Comparison of ENCODE assay signal across 20 mouse cellular contexts in the genomic region with DNA sequence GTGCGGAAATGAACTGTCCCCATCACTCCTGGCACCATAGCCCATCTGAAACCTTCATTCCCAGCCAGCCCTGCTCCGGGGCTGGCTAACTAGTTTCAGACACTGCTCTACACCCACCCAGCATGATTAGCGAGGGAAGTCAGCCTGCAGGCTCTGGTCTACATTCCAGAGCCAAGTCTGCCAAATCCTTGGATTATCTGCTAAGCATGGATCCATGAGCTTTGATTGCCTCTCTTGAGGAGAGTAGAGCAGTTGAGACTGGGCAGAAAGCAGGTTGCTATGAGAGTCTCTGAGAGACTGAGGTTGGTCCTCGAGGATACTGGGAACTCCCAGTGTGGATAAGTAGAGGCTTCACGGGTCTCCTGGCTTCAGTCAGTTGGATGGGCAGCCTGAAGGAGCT. TPM values are rescaled to one million over a fixed set of nuclear protein-coding genes. Genes with fewer than 3 reads are reported as not detected.
"Had no signal": no experiment of that assay in that cellular context is flagged by ENCODE, and none has a peak within 500 bp of the region (broad histone marks: within the 10 kb centered on the region; RNA-seq: fewer than 3 reads in every experiment).

No protein-coding gene starts in this region.

- H3K4me1 ChIP-seq: liver, embryonic 13.5 days; midbrain, embryonic 13.5 days; stomach, embryonic 15.5 days had no signal

- ATAC-seq: midbrain, embryonic 13.5 days had no signal

- H3K9me3 ChIP-seq: liver, embryonic 13.5 days; midbrain, embryonic 13.5 days; stomach, embryonic 15.5 days had no signal

- H3K27me3 ChIP-seq: liver, embryonic 13.5 days; midbrain, embryonic 13.5 days; stomach, embryonic 15.5 days had no signal

- H3K4me2 ChIP-seq: liver, embryonic 13.5 days; midbrain, embryonic 13.5 days; stomach, embryonic 15.5 days had no signal

- H3K36me3 ChIP-seq: liver, embryonic 13.5 days; midbrain, embryonic 13.5 days; stomach, embryonic 15.5 days had no signal

- H3K27ac ChIP-seq: layer of hippocampus, adult 2 months; left cerebral cortex, adult 2 months; liver, embryonic 13.5 days; midbrain, embryonic 13.5 days; stomach, embryonic 15.5 days had no signal

- H3K4me3 ChIP-seq: layer of hippocampus, adult 2 months; left cerebral cortex, adult 2 months; liver, embryonic 13.5 days; midbrain, embryonic 13.5 days; stomach, embryonic 15.5 days had no signal

- H3K9ac ChIP-seq: liver, embryonic 13.5 days; midbrain, embryonic 13.5 days; stomach, embryonic 15.5 days had no signal

- DNase-seq: kidney, adult 18-20 months; kidney, adult 9 months; kidney, postnatal 14 days; kidney, postnatal 4 days; layer of hippocampus, adult 9-11 months; layer of hippocampus, postnatal 36 days; liver, embryonic 13.5 days; lung, adult 2 months; lung, postnatal 14 days; lung, postnatal 4 days; right cerebral cortex, adult 18-20 months; right cerebral cortex, postnatal 25 days; spleen, adult 18-20 months; thymus, adult 18-20 months; thymus, postnatal 36 days had no signal

RNA-seq across cellular contexts. Expression of gene Ngf, which starts 51.3 kb away (rescaled TPM):
- total RNA-seq: megakaryocyte, adult 5-6 weeks had no signal
